Mouse (Mus musculus) myocyte (in vitro differentiated cells): Measurements from ENCODE around the gene Atp8b2. TPM values are rescaled to one million over a fixed set of nuclear protein-coding genes. Genes with fewer than 3 reads are reported as not detected.

Source experiments
- H3K27me3 ChIP-seq: one replicate; pipeline ENCODE4 v1.6.1; 2011; ENCODE audit not compliant: control insufficient read depth, insufficient read depth, insufficient read length
- H3K36me3 ChIP-seq: one replicate; pipeline ENCODE4 v1.6.1; 2011; ENCODE audit not compliant: control insufficient read depth, insufficient read depth
- H3K4me2 ChIP-seq: one replicate; pipeline ENCODE4 v1.6.1; 2011; ENCODE audit warnings: low read depth, control low read depth
- H3K4me3 ChIP-seq: one replicate; pipeline ENCODE4 v1.5.1; 2011; ENCODE audit warnings: mild to moderate bottlenecking, control low read depth, moderate library complexity
- H3K79me2 ChIP-seq: one replicate; pipeline ENCODE4 v1.6.1; 2011; ENCODE audit not compliant: control insufficient read depth, insufficient read depth
- H3ac ChIP-seq: one replicate; pipeline ENCODE4 v1.6.1; 2011; ENCODE audit not compliant: control insufficient read depth, insufficient read length
- CEBPB ChIP-seq: IDR thresholded peaks from 2 replicates; pipeline ENCODE4 v1.6.1; 2011; ENCODE audit warnings: mild to moderate bottlenecking, moderate library complexity; ENCODE audit not compliant: poor library complexity, insufficient read depth, severe bottlenecking
- E2F4 ChIP-seq: IDR thresholded peaks from one replicate; pipeline ENCODE4 v1.6.1; 2011; ENCODE audit warnings: mild to moderate bottlenecking, control low read depth, moderate library complexity; ENCODE audit not compliant: insufficient read depth
- MAX ChIP-seq: IDR thresholded peaks from one replicate; pipeline ENCODE4 v1.6.1; 2011; ENCODE audit warnings: low read depth, mild to moderate bottlenecking, control low read depth
- MYOD1 ChIP-seq, 3 experiments: IDR thresholded peaks; one replicate each; pipeline ENCODE4 v1.6.1; 2011; ENCODE audit warnings: control low read depth in 2 of 3, low read depth in 2 of 3, mild to moderate bottlenecking in 2 of 3, moderate library complexity in 1 of 3; ENCODE audit not compliant: insufficient read length in 2 of 3, control insufficient read depth in 1 of 3
- MYOG ChIP-seq, 3 experiments: IDR thresholded peaks; one replicate each; pipeline ENCODE4 v1.6.1; 2011; ENCODE audit warnings: control low read depth in 2 of 3, low read depth in 2 of 3, mild to moderate bottlenecking in 2 of 3; ENCODE audit not compliant: insufficient read length in 2 of 3, control insufficient read depth in 1 of 3, insufficient read depth in 1 of 3
- POLR2A ChIP-seq: IDR thresholded peaks from one replicate; pipeline ENCODE4 v1.6.1; 2011; ENCODE audit warnings: low read depth, mild to moderate bottlenecking, control low read depth, moderate library complexity; ENCODE audit not compliant: insufficient read length
- POLR2AphosphoS2 ChIP-seq: IDR thresholded peaks from one replicate; pipeline ENCODE4 v1.6.1; 2011; ENCODE audit warnings: low read depth, control low read depth; ENCODE audit not compliant: insufficient read length
- REST ChIP-seq: IDR thresholded peaks from one replicate; pipeline ENCODE4 v1.6.1; 2011; ENCODE audit warnings: mild to moderate bottlenecking, control low read depth, moderate library complexity; ENCODE audit not compliant: insufficient read depth, insufficient read length
- SRF ChIP-seq: IDR thresholded peaks from one replicate; pipeline ENCODE4 v1.6.1; 2011; ENCODE audit warnings: low read depth; ENCODE audit not compliant: control insufficient read depth, insufficient read length
- TCF12 ChIP-seq: IDR thresholded peaks from one replicate; pipeline ENCODE4 v1.6.1; 2011; ENCODE audit warnings: mild to moderate bottlenecking, control low read depth; ENCODE audit not compliant: poor library complexity, insufficient read depth, severe bottlenecking
- TCF3 ChIP-seq: IDR thresholded peaks from one replicate; pipeline ENCODE4 v1.6.1; 2011; ENCODE audit warnings: low read depth, control low read depth; ENCODE audit not compliant: insufficient read length
- USF1 ChIP-seq: IDR thresholded peaks from one replicate; pipeline ENCODE4 v1.6.1; 2011; ENCODE audit warnings: low read depth, mild to moderate bottlenecking, control low read depth, moderate library complexity
- polyA plus RNA-seq: library from polyadenylated mRNA; unstranded; fragments of >200 nt; fragmentation: generic; extraction: Trizol; gene quantifications from one replicate; pipeline ENCODE4 v1.2.1, GENCODE M21; 2012; ENCODE audit warnings: missing spikeins

The Atp8b2 gene
- polyA plus RNA-seq, 1 experiment: 20.9 TPM

DNA sequence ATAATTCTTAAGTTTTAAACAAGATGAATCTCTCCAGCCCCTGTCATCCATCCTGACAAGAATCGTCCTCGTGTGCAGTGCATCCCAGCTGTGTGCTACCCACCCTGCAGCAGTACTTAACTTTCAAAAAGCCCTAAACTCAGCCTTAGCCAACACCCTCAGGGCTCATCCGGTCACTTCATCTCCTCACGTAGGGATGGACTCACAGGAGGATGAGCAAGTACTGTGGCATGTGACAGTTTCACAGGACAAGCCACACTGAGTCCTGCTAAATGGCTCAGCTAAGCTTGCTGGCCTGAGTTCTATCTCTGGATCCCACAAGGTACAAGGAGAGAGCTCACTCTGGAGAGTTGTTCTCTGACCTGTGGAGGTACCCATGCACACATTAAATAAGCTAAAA lies 34.4 kb downstream of the Atp8b2 start:
- no peak overlapping the region for H3K4me2 ChIP-seq
- no peak for TF ChIP-seq MAX
- no peak for TF ChIP-seq POLR2A
- TF ChIP-seq SRF: no peak
- no peak for TF ChIP-seq TCF12
- no peak for TF ChIP-seq MYOG (IDR thresholded peaks at IDR 0.05; ENCODE audit: control insufficient read depth in 1 of 3, insufficient read depth in 1 of 3, insufficient read length in 2 of 3, low read depth in 2 of 3)
- TF ChIP-seq REST: no peak
- TF ChIP-seq TCF3: no peak
- no peak for TF ChIP-seq E2F4
- TF ChIP-seq POLR2AphosphoS2: no peak
- TF ChIP-seq CEBPB: no peak
- no peak for TF ChIP-seq MYOD1 (IDR thresholded peaks at IDR 0.05; ENCODE audit: control insufficient read depth in 1 of 3, insufficient read length in 2 of 3, low read depth in 2 of 3)
- TF ChIP-seq USF1: no peak
- no peaks in the 10 kb centered on the region for H3K27me3 ChIP-seq
- H3K4me3 ChIP-seq: no peak overlapping the region
- no peaks in the 10 kb centered on the region for H3K79me2 ChIP-seq
- no peaks in the 10 kb centered on the region for H3K36me3 ChIP-seq
- H3ac ChIP-seq: no peak overlapping the region

DNA sequence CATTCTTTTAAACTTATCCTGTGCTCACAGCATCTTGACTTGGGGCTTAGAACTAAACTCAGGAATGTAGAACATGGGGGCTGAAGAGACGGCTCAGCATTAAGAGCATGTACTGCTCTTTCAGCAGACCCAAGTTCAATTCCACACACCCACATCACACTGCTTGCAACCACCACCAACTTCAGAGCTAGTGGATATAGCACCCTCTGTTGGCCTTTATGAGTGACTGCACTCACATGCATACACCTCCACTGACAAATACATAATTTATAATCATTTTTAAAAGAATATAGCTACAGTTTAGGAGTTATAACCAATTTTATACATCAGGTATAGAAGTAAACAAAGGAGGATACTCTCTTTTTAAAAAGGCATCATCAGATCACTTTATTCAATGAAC lies 36.9 kb downstream of the Atp8b2 start:
- H3K27me3 ChIP-seq: no peaks in the 10 kb centered on the region
- H3ac ChIP-seq: no peak overlapping the region
- no peaks in the 10 kb centered on the region for H3K36me3 ChIP-seq
- H3K79me2 ChIP-seq: no peaks in the 10 kb centered on the region
- H3K4me3 ChIP-seq: no peak overlapping the region
- no peak for TF ChIP-seq MYOG (IDR thresholded peaks at IDR 0.05; ENCODE audit: control insufficient read depth in 1 of 3, insufficient read depth in 1 of 3, insufficient read length in 2 of 3, low read depth in 2 of 3)
- TF ChIP-seq REST: no peak
- TF ChIP-seq MAX: no peak
- TF ChIP-seq POLR2AphosphoS2: no peak
- no peak for TF ChIP-seq TCF3
- no peak for TF ChIP-seq MYOD1 (IDR thresholded peaks at IDR 0.05; ENCODE audit: control insufficient read depth in 1 of 3, insufficient read length in 2 of 3, low read depth in 2 of 3)
- TF ChIP-seq USF1: no peak
- TF ChIP-seq E2F4: no peak
- no peak for TF ChIP-seq TCF12
- no peak for TF ChIP-seq POLR2A
- no peak for TF ChIP-seq SRF
- TF ChIP-seq CEBPB: no peak
- no peak overlapping the region for H3K4me2 ChIP-seq

DNA sequence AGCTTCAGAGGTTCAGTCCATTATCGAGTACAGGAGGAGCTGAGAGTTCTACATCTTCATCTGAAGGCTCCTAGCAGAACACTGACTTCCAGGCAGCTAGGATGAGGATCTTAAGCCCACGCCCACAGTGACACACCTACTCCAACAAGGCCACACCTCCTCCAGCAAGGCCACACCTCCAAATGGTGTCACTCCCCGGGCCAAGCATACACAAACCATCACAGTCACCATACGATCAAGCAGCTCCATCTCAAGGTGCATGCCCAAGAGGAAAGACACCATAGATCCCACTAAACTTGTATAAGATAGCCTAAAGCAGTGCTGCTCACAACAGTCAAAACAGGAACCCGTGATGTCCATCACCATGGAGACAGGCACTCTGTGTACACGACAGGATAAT lies 42.6 kb downstream of the Atp8b2 start:
- TF ChIP-seq USF1 (no peak), MAX (no peak), MYOD1 (IDR thresholded peaks at IDR 0.05; ENCODE audit: control insufficient read depth in 1 of 3, insufficient read length in 2 of 3, low read depth in 2 of 3) (no peak), MYOG (IDR thresholded peaks at IDR 0.05; ENCODE audit: control insufficient read depth in 1 of 3, insufficient read depth in 1 of 3, insufficient read length in 2 of 3, low read depth in 2 of 3) (no peak)
- Histone ChIP-seq H3K27me3 (no peaks in the 10 kb centered on the region), H3K4me3 (no peak overlapping the region), H3K36me3 (no peaks in the 10 kb centered on the region), H3ac (no peak overlapping the region), H3K4me2 (no peak overlapping the region), H3K79me2 (no peaks in the 10 kb centered on the region)

DNA sequence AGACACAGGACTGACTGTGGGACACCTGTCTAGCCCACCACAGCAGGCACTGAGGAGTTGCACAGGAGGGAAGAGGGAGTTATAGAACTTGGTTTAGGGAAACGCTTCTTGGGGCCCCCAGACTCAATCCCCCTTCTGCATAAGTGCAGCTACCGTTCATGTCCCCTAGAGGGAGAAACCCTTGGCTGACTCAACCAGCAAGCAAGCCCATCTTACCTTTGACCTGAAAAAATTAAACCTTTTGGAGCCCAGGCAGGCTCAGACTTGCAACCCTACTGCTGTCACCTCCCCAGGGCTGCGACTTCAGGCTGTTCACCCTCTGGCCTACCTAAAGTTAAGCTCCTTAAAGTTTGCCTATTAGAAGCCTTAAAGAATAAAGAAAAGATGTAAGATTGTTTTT lies 45.9 kb downstream of the Atp8b2 start:
- Histone ChIP-seq H3K36me3 (no peaks in the 10 kb centered on the region), H3K4me2 (no peak overlapping the region), H3K27me3 (no peaks in the 10 kb centered on the region), H3K79me2 (no peaks in the 10 kb centered on the region), H3ac (no peak overlapping the region), H3K4me3 (no peak overlapping the region)
- no peak for TF ChIP-seq POLR2A
- no peak for TF ChIP-seq REST
- TF ChIP-seq E2F4: no peak
- no peak for TF ChIP-seq USF1
- TF ChIP-seq CEBPB: no peak
- no peak for TF ChIP-seq TCF3
- TF ChIP-seq MYOG (IDR thresholded peaks at IDR 0.05; ENCODE audit: control insufficient read depth in 1 of 3, insufficient read depth in 1 of 3, insufficient read length in 2 of 3, low read depth in 2 of 3): no peak
- TF ChIP-seq MYOD1 (IDR thresholded peaks at IDR 0.05; ENCODE audit: control insufficient read depth in 1 of 3, insufficient read length in 2 of 3, low read depth in 2 of 3): no peak
- TF ChIP-seq TCF12: no peak
- no peak for TF ChIP-seq SRF
- no peak for TF ChIP-seq POLR2AphosphoS2
- no peak for TF ChIP-seq MAX

DNA sequence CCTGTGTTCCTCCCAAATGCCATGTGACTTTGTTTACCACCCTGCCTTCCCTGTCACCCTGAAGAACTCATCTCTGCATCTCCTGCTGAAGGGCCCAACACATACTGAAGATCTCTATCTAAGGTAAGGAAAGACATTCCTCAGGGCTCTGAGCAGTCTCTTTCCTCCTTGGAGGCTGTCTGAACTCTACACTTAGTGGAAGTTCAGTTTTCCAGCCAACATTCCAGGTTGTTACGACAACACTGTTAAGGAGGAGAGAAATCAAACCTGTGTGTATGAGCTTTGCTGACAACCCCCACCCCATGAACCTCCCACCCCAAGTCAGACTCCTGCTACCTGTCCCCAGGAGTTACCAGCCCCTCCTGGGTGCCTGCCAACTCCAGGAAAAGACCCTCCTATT lies 46.7 kb downstream of the Atp8b2 start:
- Histone ChIP-seq H3ac (no peak overlapping the region), H3K79me2 (no peaks in the 10 kb centered on the region), H3K4me3 (no peak overlapping the region), H3K36me3 (no peaks in the 10 kb centered on the region), H3K27me3 (no peaks in the 10 kb centered on the region), H3K4me2 (no peak overlapping the region)
- TF ChIP-seq CEBPB: no peak
- no peak for TF ChIP-seq MAX
- no peak for TF ChIP-seq POLR2A
- TF ChIP-seq SRF: no peak
- no peak for TF ChIP-seq MYOD1 (IDR thresholded peaks at IDR 0.05; ENCODE audit: control insufficient read depth in 1 of 3, insufficient read length in 2 of 3, low read depth in 2 of 3)
- no peak for TF ChIP-seq TCF3
- no peak for TF ChIP-seq USF1
- no peak for TF ChIP-seq REST
- no peak for TF ChIP-seq POLR2AphosphoS2
- no peak for TF ChIP-seq MYOG (IDR thresholded peaks at IDR 0.05; ENCODE audit: control insufficient read depth in 1 of 3, insufficient read depth in 1 of 3, insufficient read length in 2 of 3, low read depth in 2 of 3)
- TF ChIP-seq TCF12: no peak
- no peak for TF ChIP-seq E2F4
